Mouse (Mus musculus): ENCODE measurements around the gene Deaf1.

Gene Deaf1

DNA sequence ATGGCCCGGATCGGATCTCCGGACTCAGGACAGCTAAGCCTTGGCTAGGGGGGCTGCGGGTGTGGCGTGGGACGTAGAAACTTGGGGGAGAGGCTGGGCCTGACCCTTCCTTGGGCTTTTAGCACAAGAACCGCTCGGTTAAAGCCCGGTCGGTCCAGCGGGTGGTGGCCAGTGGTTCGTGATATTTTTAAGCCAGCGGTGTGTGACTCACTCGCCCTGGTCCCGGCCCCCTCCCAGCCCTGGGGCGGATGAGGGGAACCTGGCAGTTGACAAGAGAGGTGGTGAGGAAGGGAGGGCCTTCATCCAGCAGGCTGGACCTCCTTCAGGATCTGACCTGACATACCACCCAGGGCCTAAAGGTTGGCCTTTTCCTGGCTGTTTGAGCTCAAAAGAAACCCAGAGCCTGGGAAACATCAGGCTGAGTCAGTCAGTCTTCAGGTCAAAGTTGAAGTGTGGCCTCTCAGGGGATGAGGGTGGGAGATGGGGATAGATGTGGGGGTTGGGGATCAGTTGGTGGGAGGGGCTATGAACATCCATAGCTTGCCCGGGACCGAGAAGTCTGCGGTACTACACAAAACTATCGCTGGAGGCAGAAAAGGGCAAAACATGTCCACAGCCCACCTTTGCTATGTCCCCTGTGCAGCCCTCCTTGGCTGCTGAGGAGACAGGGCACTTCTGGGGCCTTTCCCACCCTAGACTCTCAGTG, 11.9 kb upstream of the Deaf1 start:
- no peak for DNase-seq (ENCODE audit: low read depth)

DNA sequence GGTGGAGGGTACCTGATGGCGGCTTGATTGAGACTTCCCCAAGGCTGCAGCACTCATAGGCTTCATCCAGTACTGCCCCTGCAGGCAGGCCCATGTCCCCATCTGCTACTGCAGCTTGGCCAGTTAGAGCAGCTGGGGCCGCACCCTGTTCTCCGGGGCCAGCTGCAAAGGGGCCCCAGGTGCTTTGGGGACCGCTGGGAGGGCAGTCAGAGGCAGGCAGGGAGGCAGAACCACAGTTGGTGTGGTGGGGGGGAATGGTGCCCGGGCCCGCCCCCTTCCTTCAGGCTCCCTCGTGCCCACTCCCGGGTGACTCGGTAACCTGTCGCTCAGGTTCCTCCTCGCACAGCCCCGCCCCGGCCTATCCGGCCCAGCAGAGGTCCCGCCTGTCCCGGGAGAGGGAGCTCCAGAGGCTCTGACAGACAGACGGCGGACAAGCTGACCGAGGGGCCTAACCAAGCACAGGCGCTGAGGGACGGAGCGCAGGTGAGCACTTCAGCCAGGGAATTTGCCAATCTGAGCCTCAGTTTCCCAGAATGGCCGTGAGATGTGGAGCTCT, 11.2 kb upstream of the Deaf1 start, which contains the start of gene Eps8l2:
Gene Eps8l2 (plus strand): TSS at position 305 of the 556 bp plus-strand sequence.
- DNase-seq (ENCODE audit: low read depth) = no peak

DNA sequence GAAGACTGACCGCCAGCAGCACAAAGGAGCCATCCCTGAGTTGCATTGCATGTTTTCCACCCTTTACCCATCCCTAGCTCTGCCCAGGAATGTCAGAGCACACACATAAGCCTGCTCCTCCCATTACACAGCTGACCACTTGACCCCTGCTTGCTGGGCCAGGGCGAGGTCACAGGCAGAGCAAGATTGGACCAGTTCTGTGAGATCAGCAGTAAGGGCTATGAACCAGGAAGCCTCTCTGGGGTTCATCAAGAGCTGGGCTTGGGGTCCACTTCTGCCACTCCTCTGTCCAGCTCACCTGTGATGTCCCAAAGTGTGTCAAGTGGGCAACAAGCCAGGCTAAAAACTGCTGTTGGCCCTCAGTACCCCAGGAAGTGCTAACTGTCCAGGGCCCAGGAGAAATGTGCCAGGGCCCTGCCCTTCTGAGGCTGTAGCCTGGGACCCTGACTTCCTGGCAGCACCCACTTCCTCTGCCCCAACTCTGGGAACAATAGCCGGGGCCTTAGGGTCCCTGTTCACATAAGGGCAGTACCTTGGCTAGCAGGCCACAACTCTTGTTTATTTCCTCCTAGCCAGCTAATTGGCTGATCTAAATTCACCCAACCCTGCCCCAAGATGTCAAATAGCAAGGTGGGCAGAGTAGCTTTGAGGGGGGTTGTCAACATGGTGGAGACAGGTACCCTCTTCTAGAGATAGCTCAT, 10.4 kb upstream of the Deaf1 start:
- DNase-seq (ENCODE audit: low read depth) = no peak

- DNase-seq (ENCODE audit: low read depth) = no peak
Measured at GRCm38 (mm10) chr7:141336296-141336695, 8.8 kb upstream of the Deaf1 start.

DNA sequence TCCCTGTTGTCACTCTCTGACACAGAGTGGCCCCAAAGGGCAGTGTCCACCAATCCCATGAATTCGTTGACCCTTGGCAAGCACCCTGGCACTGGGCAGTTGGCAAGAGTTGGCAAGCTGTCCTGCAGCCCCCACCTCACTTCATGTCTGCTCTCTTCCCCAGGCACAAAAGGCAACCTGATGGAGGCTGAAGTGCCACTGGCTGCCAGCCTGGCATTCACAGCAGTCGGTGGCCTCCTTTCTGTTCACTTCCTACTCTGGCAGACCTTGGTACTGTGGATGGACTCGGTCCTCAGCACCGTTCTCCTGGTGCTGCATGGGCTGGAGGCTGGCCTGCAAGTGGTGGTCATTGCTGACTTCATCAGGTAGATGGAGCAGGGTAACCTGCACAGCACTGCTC, 8.2 kb upstream of the Deaf1 start:
- no peak for DNase-seq (ENCODE audit: low read depth)

DNA sequence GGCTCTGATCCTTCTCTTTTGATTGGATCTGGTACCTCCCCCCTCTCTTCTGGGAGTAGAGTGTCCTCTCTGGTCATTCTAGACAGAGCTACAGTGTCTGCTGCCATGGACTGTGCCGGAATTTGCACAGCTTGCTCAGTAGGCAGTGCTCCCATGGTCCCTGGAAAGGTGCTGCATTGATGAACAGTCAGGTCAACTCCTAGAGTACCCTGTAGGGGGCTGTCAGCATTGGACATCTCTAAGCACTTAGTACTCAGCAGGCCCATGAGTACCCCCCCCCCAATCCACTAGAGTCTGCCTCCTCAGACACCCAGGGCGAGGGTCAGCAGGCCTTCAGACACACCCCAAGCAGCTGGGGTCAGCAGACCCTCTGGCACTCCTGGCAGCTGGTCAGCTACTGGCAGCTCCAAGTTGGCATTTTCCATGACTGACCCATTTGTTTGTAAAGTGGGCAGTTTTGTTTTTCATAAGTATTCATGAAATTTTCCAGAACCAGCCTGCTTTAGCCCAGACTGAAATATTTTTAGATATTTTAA, 7.6 kb upstream of the Deaf1 start:
- no peak for DNase-seq (ENCODE audit: low read depth)

DNA sequence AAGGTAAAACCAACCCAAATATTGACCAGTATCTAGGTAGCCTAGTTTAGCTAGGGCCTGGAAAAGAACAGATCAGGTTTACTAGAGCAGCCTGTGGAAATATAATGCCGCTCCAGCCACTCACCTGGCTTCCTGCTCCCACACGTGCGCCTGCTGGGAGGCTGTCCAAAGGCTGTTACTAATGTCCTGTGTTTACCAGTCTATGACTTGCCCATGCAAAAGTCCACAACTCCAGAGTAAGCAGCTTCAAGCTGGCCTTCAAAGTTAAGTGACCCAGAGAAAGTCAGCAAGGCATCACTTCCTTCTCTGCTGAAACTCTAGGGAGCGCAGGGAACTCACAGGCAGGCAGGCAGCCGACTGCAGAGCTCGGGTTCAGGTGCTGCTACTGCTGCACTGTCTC, 4.5 kb upstream of the Deaf1 start:
- no peak for DNase-seq (ENCODE audit: low read depth)

DNA sequence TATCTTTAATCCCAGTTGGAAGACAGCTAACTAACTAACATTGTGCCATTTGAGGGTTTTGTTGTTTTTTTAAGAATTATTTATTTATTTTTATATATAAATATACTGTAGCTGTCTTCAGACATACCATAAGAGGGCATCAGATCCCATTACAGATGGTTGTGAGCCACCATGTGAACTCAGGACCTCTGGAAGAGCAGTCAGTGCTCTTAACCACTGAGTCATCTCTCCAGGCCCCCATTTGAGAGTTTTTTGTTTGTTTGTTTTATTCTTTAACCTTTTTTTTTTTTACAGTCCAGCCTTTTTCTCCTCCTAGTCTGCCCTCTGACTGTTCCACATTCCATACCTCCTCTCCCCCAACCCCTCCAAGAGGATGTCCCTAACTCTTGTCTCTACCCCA, 3.2 kb upstream of the Deaf1 start:
- no peak for DNase-seq (ENCODE audit: low read depth)

GRCm38 (mm10) chr7:141328373-141328990, 992 bp upstream of the Deaf1 start:
- DNase-seq (ENCODE audit: low read depth) = no peak

DNA sequence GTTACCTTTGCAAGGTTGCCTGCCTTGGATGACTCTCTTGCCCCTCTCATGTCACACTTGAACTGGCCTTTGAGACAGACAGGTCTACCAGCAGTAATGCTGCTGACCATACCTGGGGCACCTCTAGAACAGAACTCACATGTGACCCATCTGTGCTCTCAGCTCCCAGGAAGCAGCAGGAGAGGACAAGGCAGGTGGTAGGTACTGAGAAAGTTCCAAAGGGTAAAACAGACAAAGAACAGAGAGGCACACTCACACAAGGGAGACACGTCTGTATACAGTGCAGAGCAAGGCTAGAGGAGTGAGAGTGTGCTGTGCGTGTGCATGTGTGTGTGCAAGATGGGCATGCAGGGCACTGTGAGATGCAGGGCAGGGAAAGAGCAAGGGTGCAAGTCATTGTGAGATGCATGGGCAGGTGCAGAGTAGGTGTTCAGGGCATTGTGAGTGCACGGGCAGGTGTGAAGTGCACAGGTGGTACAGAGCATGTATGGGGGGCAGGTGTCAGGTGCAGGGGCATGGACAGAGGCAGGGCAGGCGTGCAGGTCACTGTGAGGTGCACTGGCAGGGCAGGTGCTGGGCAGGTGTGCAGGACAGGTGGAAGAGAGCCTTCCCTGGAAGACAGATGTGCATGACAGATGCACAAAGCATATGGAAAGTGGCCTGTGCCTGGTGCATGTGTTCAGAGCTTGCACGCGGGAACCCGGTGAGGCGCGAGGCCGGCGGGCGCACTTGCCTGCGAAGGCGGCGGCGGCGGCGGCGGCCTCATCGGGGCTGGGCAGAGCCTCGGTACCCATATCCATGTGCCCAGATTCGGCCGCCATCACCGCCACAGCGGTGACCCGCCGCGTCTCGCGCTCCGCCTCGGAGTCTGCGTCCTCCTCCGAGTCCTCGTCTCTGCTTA, 694 bp downstream of the Deaf1 start:
- DNase-seq (ENCODE audit: low read depth) = no peak

DNA sequence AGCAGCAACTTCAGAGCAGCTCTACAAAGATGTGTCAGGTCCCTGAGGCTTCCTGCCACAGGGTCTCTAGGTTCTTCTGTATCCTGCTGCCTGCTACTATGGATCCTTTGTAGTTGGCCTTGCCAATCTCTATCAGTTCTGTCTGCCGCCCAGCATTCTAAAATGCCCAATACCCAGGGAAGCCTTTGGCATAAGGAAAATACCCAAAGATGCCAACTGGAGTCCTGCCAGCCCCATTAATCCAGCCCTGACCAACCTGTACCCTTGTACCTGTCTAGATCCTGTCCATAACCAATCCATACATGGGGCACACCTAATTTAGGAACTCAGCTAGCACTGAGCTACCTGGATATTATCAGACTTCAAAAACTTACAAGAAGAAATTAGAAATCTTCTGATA, 2.8 kb downstream of the Deaf1 start:
- no peak for DNase-seq (ENCODE audit: low read depth)

DNA sequence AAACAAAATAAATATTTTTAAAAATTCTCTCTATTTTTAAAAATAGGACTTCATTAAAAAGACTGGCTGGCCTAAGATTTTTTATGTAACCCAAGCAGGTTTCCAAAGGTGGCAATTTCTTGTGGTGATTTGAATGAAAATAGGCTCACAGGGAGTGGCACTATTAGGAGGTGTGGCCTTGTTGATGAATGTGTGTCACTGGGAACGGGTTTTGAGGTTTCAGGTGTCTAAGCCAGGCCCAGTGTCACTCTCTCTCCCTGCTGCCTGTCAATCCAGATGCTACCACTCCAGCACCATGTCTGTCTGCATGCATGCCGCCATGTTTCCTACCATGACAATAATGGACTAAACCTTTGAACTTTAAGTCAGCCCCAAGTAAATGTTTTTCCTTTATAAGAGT, 8.0 kb downstream of the Deaf1 start:
- DNase-seq (ENCODE audit: low read depth) = no peak

GRCm38 (mm10) chr7:141317619-141318132, 9.8 kb downstream of the Deaf1 start:
- DNase-seq (ENCODE audit: low read depth) = no peak

DNA sequence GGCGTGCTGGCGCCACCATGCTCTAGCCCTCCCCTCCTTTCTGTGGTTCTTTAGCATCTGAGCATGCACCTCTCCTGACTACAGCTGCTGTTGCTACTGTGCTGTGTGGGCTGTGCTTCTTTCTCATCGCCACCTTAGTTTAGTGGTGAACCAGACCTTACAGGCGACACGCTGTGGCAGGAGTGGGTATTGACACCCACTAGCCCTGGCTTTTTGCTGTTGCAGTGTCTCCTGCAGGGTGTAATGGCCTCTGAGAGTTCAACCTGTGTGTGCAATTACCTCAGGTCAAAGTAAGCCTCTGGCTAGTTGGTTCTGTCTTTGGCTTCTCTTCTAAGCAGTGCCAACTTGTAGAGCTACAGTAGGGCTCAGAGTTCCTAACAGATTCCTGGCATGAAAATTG, 11.5 kb downstream of the Deaf1 start:
- DNase-seq (ENCODE audit: low read depth) = peak; percentile 73

DNA sequence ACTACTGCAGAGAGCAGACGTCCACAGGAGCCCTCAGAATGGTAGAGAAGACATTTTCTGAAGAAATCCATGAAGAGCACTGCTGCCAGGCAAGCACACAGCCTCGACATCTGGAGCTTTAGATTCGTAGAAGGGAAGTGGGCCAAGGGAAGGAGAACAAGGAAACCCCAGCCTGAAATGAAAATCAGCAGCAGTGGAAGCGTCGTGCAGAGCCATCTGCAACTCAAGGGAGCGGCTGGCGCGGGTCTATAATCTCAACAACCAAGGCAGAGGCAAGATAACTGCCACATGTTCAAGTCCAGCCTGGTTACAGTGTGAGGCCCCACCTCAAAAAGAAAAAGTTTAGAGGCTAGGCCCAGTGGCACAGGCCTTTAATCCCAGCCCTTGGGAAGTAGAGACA, 12.4 kb downstream of the Deaf1 start:
- no peak for DNase-seq (ENCODE audit: low read depth)

DNA sequence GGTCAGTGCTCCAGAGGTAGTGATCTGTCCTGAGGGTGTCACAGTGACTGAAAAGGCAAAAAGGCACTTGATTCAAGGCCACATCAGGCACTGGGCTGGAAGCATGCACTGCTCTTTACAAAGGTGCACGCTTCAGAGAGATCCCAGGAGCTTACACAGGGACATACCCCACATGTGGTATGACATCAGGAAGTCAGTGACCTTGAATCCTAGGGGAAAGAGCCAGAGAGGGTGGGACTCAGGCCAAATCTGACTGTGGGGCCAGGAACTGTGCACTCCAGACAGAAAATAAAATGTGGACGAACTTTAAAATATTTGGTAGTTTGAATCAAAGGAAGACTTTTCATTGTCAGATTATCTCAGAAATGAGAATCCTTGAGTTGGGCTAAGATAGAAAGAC, 13.1 kb downstream of the Deaf1 start:
- no peak for DNase-seq (ENCODE audit: low read depth)

- DNase-seq (ENCODE audit: low read depth) = no peak
Measured at GRCm38 (mm10) chr7:141304537-141304936, 23.0 kb downstream of the Deaf1 start.

- DNase-seq (ENCODE audit: low read depth) = peak; percentile 69
Measured at GRCm38 (mm10) chr7:141302702-141303268, 24.7 kb downstream of the Deaf1 start.

DNA sequence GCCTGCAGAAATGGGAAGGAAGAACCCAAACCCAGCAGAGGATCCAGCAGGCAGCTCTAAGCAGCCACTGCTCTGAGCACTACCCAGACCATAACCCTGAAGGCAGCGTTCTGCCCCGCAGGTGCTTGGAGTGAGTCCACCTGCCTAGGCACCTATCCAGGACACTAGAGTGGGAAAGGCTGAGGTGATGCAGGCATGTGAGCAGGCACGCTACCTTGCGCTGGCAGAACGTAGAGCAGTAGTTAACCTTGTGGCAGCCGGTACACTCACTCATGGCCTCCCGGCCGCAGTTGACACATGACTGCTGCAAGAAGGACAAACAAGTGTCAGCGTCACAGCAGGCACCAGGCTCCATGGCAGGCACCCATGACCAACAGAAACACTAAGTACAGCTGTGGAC, 26.1 kb downstream of the Deaf1 start:
- no peak for DNase-seq (ENCODE audit: low read depth)

DNA sequence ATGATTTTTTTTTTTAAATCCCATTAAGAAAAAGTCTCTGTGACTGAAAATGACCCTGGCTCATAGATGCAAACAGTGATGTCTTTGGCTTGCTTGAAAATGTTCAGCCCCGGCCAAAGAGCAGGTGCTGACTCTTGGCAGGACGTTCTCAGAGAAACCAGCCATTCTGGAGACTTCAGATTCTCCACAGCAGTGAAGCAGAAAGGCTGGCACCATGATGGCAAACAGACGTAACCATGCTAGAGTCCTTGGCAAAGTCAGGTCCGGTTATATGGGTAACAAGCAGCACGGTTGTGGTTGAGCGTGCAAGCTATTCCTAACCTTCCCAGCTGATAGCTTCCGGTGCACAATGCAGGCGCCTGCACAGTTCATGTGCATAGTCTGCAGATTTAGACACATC, 28.3 kb downstream of the Deaf1 start:
- DNase-seq (ENCODE audit: low read depth) = no peak

All from induced T-regulatory cell, adult 2 months (primary cell).